Comparison of ENCODE assay signal across 24 mouse cellular contexts in the genomic region with DNA sequence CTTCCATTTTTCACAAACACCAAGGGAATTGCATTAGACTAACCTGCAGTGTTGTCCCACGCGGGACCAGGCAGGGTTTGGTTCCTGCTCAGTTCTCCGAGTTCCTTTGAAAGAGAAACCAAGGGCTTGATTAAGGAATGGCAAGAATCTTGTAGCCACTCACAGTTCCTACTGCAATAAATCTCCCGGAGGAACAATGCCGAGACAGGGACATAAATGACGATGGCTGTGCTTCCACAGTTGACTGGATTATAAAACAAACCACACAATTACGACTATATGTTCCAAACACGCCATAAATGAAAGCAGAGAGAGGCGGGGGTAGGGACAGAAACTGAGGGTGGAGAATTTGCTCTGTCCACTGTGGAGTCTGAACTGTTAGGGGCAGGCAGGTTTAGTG. TPM values are rescaled to one million over a fixed set of nuclear protein-coding genes. Genes with fewer than 3 reads are reported as not detected.
"Had no signal": no experiment of that assay in that cellular context is flagged by ENCODE, and none has a peak within 500 bp of the region (broad histone marks: within the 10 kb centered on the region; RNA-seq: fewer than 3 reads in every experiment).

No protein-coding gene starts in this region.

- H3K9ac ChIP-seq: limb, embryonic 12.5 days; limb, embryonic 15.5 days; liver, embryonic 14.5 days; liver, postnatal 0 days; lung, embryonic 14.5 days; midbrain, embryonic 13.5 days; neural tube, embryonic 12.5 days had no signal

- H3K36me3 ChIP-seq: limb, embryonic 12.5 days; limb, embryonic 15.5 days; midbrain, embryonic 10.5 days; midbrain, embryonic 13.5 days; neural tube, embryonic 12.5 days had no signal

- H3K27me3 ChIP-seq: neural tube, embryonic 12.5 days had no signal

- H3K9me3 ChIP-seq: limb, embryonic 15.5 days; midbrain, embryonic 10.5 days; neural tube, embryonic 12.5 days had no signal

- H3K4me2 ChIP-seq: limb, embryonic 12.5 days; limb, embryonic 15.5 days; liver, embryonic 11.5 days; lung, embryonic 14.5 days; midbrain, embryonic 13.5 days; neural tube, embryonic 12.5 days had no signal

- ATAC-seq: hindbrain, postnatal 0 days; inflammation-experienced regulatory T-cells, adult 6 months; intestine, postnatal 0 days; liver, postnatal 0 days; lung, postnatal 0 days; midbrain, embryonic 13.5 days; midbrain, embryonic 16.5 days had no signal

- H3K27ac ChIP-seq: hindbrain, postnatal 0 days; limb, embryonic 12.5 days; limb, embryonic 15.5 days; liver, embryonic 14.5 days; macrophage; midbrain, embryonic 10.5 days; midbrain, embryonic 13.5 days; neural tube, embryonic 12.5 days; stomach, postnatal 0 days had no signal

- H3K4me1 ChIP-seq: limb, embryonic 12.5 days; limb, embryonic 15.5 days; midbrain, embryonic 10.5 days; midbrain, embryonic 13.5 days had no signal

- DNase-seq: kidney, postnatal 25 days; left cerebral cortex, postnatal 4 days; liver, postnatal 0 days; lung, embryonic 14.5 days; right cerebral cortex, adult 18-20 months; right cerebral cortex, postnatal 14 days; right cerebral cortex, postnatal 4 days; thymus, adult 18-20 months; thymus, postnatal 36 days had no signal

- H3K4me3 ChIP-seq: limb, embryonic 12.5 days; limb, embryonic 15.5 days; midbrain, embryonic 10.5 days; midbrain, embryonic 13.5 days; myocyte; neural tube, embryonic 12.5 days had no signal

RNA-seq across cellular contexts. Expression of a gene that starts 6.8 kb away (rescaled TPM):
- polyA plus RNA-seq: inflammation-experienced regulatory T-cells, adult 6 months; liver, postnatal 0 days; macrophage; myocyte had no signal
